Mouse (Mus musculus): ENCODE measurements around the gene Usp3. TPM values are rescaled to one million over a fixed set of nuclear protein-coding genes. Genes with fewer than 3 reads are reported as not detected.
A peak's percentile ranks its signal among the peaks of the same experiment; 100 is the strongest.

Usp3 gene
- polyA plus RNA-seq, 1 experiment, result 70.5 TPM

GRCm38 (mm10) chr9:66591851-66592645, 894 bp downstream of the Usp3 start:
- Histone ChIP-seq H3K27ac (ENCODE audit: control insufficient read depth, insufficient read depth, low read length) (peak overlapping the region; percentile 83), H3K4me1 (replicated peaks; ENCODE audit: control insufficient read depth, insufficient read depth, low read length) (peaks cover 29% of the 10 kb centered on the region), H3K4me3 (ENCODE audit: control insufficient read depth, insufficient read depth, low read length) (peak overlapping the region; percentile 96), H3K36me3 (ENCODE audit: control insufficient read depth, insufficient read depth, low read length) (no peaks in the 10 kb centered on the region), H3K27me3 (ENCODE audit: control insufficient read depth, insufficient read depth, low read length) (no peaks in the 10 kb centered on the region)
- peak; percentile 36; the same call in 1 of the 2 replicates for TF ChIP-seq POLR2A (IDR thresholded peaks at IDR 0.05; ENCODE audit: control insufficient read depth, extremely low read depth, insufficient read depth, low read length, poor library complexity)
- TF ChIP-seq CTCF (IDR thresholded peaks at IDR 0.05; ENCODE audit: borderline replicate concordance, control insufficient read depth, extremely low read depth, insufficient read depth, low read length, poor library complexity), result peak; percentile 12; the same call in 1 of the 2 replicates
- DNase-seq, result peak; percentile 54
- under 1% methylated on average over 72 of the region's 83 CpGs for WGBS

DNA sequence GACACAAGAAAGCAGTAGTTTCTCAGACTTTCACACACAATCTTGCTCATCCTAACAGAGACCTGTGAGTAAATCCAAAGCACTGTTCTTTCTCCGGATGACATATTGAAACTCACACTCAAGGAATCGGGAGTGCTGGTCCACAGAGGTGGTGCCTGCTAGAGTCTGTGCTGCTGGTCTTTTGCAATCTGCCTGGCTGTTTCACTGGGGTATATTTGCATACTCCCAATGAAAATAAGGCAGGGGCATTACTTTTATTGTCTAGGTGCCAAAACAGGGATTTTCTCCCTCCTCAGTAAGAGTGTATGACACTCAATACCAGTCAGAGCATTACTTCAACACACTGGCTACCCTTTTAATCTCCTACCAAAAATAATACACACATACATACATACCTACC, 2.9 kb downstream of the Usp3 start:
- no peak overlapping the region for H3K4me3 ChIP-seq (ENCODE audit: control insufficient read depth, insufficient read depth, low read length)
- DNase-seq, result no peak
- WGBS, result 79% methylated on average over 2 of the region's 2 CpGs
- H3K27me3 ChIP-seq (ENCODE audit: control insufficient read depth, insufficient read depth, low read length), result no peaks in the 10 kb centered on the region
- peaks cover 18% of the 10 kb centered on the region for H3K4me1 ChIP-seq (replicated peaks; ENCODE audit: control insufficient read depth, insufficient read depth, low read length)
- H3K27ac ChIP-seq (ENCODE audit: control insufficient read depth, insufficient read depth, low read length), result peak overlapping the region; percentile 70
- TF ChIP-seq CTCF (IDR thresholded peaks at IDR 0.05; ENCODE audit: borderline replicate concordance, control insufficient read depth, extremely low read depth, insufficient read depth, low read length, poor library complexity) (no peak), POLR2A (IDR thresholded peaks at IDR 0.05; ENCODE audit: control insufficient read depth, extremely low read depth, insufficient read depth, low read length, poor library complexity) (no peak)
- H3K36me3 ChIP-seq (ENCODE audit: control insufficient read depth, insufficient read depth, low read length), result no peaks in the 10 kb centered on the region

DNA sequence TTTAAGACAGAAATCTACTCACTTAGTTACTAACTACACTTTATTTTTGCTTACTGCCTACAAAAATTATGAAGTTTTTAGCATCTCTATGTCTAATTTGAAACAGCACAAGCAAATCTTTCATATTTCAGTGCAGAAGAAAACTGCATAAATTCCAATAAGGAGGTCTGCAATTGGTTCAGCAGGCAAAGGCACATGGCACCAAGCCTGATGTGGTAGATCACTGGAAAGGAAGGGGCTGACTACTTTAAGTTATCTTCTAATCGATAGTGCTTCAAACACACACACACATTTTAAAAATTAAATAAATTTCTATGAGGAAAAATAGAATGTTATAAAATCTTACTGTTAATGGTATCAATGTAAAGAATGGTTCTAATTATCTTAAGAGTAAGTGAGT, 5.9 kb downstream of the Usp3 start:
- no peak for DNase-seq
- no peak for TF ChIP-seq CTCF (IDR thresholded peaks at IDR 0.05; ENCODE audit: borderline replicate concordance, control insufficient read depth, extremely low read depth, insufficient read depth, low read length, poor library complexity)
- no peak for TF ChIP-seq POLR2A (IDR thresholded peaks at IDR 0.05; ENCODE audit: control insufficient read depth, extremely low read depth, insufficient read depth, low read length, poor library complexity)
- Histone ChIP-seq H3K27ac (ENCODE audit: control insufficient read depth, insufficient read depth, low read length) (no peak overlapping the region), H3K4me3 (ENCODE audit: control insufficient read depth, insufficient read depth, low read length) (no peak overlapping the region), H3K4me1 (replicated peaks; ENCODE audit: control insufficient read depth, insufficient read depth, low read length) (peaks cover 7% of the 10 kb centered on the region), H3K27me3 (ENCODE audit: control insufficient read depth, insufficient read depth, low read length) (no peaks in the 10 kb centered on the region), H3K36me3 (ENCODE audit: control insufficient read depth, insufficient read depth, low read length) (no peaks in the 10 kb centered on the region)
- WGBS, result 70% methylated on average over 1 of the region's 1 CpGs

DNA sequence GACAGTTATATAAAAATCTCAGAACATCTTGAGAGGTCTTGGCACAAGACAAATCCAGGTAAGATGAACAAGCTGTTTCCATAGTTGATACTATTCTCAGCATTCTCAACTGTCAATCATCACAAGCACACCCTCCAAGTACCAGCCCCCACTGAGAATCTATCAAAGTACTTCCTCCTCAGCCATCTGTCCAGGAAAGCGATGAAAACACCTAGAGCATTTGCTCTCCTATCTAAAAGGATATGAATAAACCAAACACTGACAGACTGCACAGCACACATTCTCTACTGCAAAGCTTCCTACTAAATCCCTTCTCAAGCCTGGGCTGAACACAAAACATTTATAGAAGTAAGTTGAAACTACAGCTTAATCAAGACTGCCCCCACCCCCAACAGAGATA, 6.4 kb downstream of the Usp3 start:
- TF ChIP-seq POLR2A (IDR thresholded peaks at IDR 0.05; ENCODE audit: control insufficient read depth, extremely low read depth, insufficient read depth, low read length, poor library complexity) (no peak), CTCF (IDR thresholded peaks at IDR 0.05; ENCODE audit: borderline replicate concordance, control insufficient read depth, extremely low read depth, insufficient read depth, low read length, poor library complexity) (no peak)
- no peak overlapping the region; the same call in 1 of the 2 replicates for H3K27ac ChIP-seq (ENCODE audit: control insufficient read depth, insufficient read depth, low read length)

GRCm38 (mm10) chr9:66585191-66585590, 7.8 kb downstream of the Usp3 start:
- no peaks in the 10 kb centered on the region for H3K36me3 ChIP-seq (ENCODE audit: control insufficient read depth, insufficient read depth, low read length)
- H3K4me1 ChIP-seq (replicated peaks; ENCODE audit: control insufficient read depth, insufficient read depth, low read length), result peaks cover 7% of the 10 kb centered on the region
- WGBS, result 33% methylated on average over 1 of the region's 1 CpGs
- TF ChIP-seq CTCF (IDR thresholded peaks at IDR 0.05; ENCODE audit: borderline replicate concordance, control insufficient read depth, extremely low read depth, insufficient read depth, low read length, poor library complexity) (no peak), POLR2A (IDR thresholded peaks at IDR 0.05; ENCODE audit: control insufficient read depth, extremely low read depth, insufficient read depth, low read length, poor library complexity) (no peak)
- no peaks in the 10 kb centered on the region for H3K27me3 ChIP-seq (ENCODE audit: control insufficient read depth, insufficient read depth, low read length)
- no peak overlapping the region for H3K4me3 ChIP-seq (ENCODE audit: control insufficient read depth, insufficient read depth, low read length)
- H3K27ac ChIP-seq (ENCODE audit: control insufficient read depth, insufficient read depth, low read length), result no peak overlapping the region
- no peak for DNase-seq

More for the DNA sequence above, 6.4 kb downstream of the Usp3 start:
- H3K4me1 ChIP-seq (replicated peaks; ENCODE audit: control insufficient read depth, insufficient read depth, low read length), result peaks cover 7% of the 10 kb centered on the region
- no peak overlapping the region for H3K4me3 ChIP-seq (ENCODE audit: control insufficient read depth, insufficient read depth, low read length)
- DNase-seq, result no peak
- H3K27me3 ChIP-seq (ENCODE audit: control insufficient read depth, insufficient read depth, low read length), result no peaks in the 10 kb centered on the region
- H3K36me3 ChIP-seq (ENCODE audit: control insufficient read depth, insufficient read depth, low read length), result no peaks in the 10 kb centered on the region
- WGBS, result 3% methylated on average over 1 of the region's 1 CpGs

DNA sequence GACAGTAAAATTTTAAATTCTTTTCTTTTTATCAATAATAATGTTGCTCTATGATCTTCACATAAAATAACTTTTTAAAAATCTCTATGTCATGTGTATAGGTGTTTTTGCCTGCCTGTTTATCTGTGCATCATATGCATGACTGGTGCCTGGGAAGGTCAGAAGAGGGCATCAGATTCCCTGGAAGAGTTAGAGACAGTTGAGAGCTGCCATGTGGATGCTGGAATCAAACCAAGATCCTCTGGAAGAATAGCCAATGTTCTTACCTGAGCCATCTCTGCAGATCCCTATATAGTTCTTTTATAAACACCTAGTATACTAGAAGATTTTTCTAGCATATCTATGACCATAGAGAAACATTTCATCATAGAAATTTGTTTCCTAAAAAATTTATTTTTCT, 8.8 kb downstream of the Usp3 start:
- Histone ChIP-seq H3K27me3 (ENCODE audit: control insufficient read depth, insufficient read depth, low read length) (no peaks in the 10 kb centered on the region), H3K4me3 (ENCODE audit: control insufficient read depth, insufficient read depth, low read length) (no peak overlapping the region), H3K4me1 (replicated peaks; ENCODE audit: control insufficient read depth, insufficient read depth, low read length) (peaks cover 5% of the 10 kb centered on the region), H3K27ac (ENCODE audit: control insufficient read depth, insufficient read depth, low read length) (no peak overlapping the region), H3K36me3 (ENCODE audit: control insufficient read depth, insufficient read depth, low read length) (no peaks in the 10 kb centered on the region)
- TF ChIP-seq CTCF (IDR thresholded peaks at IDR 0.05; ENCODE audit: borderline replicate concordance, control insufficient read depth, extremely low read depth, insufficient read depth, low read length, poor library complexity) (no peak), POLR2A (IDR thresholded peaks at IDR 0.05; ENCODE audit: control insufficient read depth, extremely low read depth, insufficient read depth, low read length, poor library complexity) (no peak)
- DNase-seq, result no peak
